Mouse (Mus musculus) cerebellum, adult 2 months (tissue): ENCODE data around the gene Gpr4.

ENCODE experiments used
- CTCF ChIP-seq: fragments of 200-500 bp; IDR thresholded peaks from 2 replicates; pipeline ENCODE4 v1.5.1; 2011; ENCODE audit warnings: low read depth, mild to moderate bottlenecking, control low read depth, low read length, moderate library complexity, borderline replicate concordance; ENCODE audit not compliant: insufficient read depth
- POLR2A ChIP-seq: fragments of 200-500 bp; IDR thresholded peaks from 2 replicates; pipeline ENCODE4 v1.6.1; 2011; ENCODE audit warnings: low read length, control low read depth, borderline replicate concordance; ENCODE audit not compliant: insufficient read depth

GRCm38 (mm10) chr7:19208201-19208910 lies 4.0 kb upstream of the Gpr4 start:
- TF ChIP-seq POLR2A: no peak
- TF ChIP-seq CTCF: no peak
